Mouse (Mus musculus) lung, postnatal 10 days (tissue): ENCODE results near the gene Cwc25.
"Not testable (repeated sequence)": the region's sequence is repeated elsewhere in the genome, so short reads cannot be mapped to it uniquely, and the experiment has no call there.

Experiments
- DNase-seq: peaks from one replicate; pipeline ENCODE4 v3.0.0; 2021

The Cwc25 gene

DNA sequence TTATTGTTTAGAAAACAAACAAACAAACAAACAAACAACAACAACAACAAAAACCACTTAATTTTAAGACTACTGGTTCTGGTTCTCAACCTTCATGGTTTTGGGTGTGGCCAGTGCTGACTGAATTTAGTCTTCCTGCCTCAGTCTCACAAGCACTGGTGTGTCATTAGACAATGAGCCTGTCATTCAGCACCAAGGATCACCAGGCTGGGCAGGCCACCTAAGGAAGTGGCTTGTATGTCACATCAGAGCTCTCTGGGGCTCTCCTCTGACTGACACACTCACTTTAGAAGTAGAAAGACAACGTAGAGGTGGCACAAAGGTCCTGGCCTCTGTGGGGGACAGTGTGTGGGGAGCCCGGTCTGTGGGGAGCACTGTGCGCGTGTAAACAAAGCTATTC is 47.3 kb downstream of the Cwc25 start:
- no peak for DNase-seq

DNA sequence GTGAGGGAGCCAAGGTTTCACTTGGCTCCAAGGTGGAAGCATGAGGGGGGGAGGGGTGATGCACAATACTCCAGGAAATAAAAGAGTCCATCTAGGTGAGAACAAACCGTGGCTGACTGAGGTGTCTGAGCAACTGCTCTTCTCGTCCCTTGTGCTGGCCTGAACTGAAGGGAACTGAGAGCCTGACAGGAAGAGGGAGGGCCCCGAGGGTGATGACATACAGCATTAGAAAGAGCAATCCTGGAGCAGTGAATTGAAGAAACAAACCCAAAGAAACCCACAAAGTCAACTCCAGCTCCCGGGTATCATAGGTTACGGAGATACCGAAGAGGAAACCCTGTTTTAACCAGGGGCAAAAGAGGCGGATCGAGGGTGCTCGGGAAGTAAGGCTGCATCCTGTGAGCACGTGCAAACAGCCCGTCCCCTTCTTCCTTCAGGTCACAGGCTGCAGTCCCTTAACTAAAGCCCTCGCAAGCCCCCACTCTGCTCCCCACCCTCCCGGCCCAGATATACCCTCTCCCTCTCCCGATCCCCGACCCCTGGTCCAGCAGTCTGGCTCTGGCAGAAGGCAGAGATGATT is 48.0 kb downstream of the Cwc25 start:
- DNase-seq: no peak

DNA sequence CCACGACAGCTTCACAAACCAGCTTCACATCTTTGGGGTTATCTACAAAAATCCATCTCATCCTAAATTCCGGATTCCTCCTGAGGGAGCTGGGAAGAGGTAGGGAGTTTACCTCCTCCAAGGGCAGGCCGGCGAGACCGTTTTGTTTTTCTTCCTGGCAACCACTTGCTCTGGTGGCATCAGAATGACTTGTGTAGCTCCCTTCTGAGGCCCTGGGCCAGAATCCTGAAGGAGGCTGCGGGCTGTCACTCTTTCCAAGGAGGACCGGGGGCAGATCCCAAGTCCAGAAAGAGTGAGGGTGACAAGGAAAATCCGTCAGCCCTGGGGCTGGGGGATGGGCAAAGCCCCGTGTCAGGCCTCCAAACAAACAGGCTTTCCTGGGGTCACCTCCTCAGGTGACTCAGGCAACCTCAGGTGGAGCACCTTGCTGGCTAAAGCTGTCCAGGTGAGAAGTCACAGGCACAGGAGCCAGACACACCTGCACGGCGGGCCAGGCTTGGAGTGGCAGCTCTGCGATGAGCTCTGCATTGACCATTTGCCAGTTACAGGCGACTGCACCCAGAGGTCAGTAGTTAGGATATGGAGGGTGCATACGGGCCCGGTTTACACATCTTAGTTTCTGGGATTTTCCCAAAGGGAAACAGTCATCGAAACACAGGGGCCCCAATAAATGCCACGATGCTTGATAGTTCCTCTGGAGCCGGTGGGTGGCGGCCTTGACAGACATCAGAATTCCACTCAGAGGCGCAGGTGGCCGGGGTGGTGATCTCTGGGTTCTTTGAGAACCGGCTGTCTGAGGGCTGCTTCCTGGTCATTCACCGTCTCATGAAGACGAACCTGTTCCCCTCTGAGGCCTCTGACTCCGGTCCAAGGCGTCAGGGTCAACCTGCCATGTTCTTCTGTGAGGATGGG is 48.7 kb downstream of the Cwc25 start:
- no peak for DNase-seq

DNA sequence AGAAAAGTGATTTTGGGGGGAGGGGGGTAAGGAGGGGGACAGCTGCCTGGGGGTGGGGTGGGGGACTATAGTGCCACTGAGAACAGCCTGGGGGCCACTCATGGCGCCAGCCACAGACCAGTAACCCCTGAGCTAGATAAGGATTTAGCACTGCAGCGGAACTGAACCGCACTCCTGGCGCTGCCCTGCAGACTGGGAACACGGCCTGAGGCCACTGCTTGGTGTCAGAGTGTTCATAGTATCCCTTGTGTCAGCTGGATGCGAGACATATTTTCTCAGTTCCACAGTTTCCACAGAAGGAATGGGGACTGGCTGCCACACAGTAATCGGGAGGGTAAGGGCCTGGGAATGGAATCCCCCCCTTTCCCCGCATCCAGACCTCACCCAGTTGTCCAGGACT is 50.3 kb downstream of the Cwc25 start:
- no peak for DNase-seq

- DNase-seq: peak; percentile 37
Measured at GRCm38 (mm10) chr11:97714784-97715760, 51.3 kb downstream of the Cwc25 start.

- DNase-seq: no peak
Measured at GRCm38 (mm10) chr11:97714356-97714755, 52.0 kb downstream of the Cwc25 start.

- peak; percentile 63 for DNase-seq
Measured at GRCm38 (mm10) chr11:97713896-97714295, 52.5 kb downstream of the Cwc25 start.

DNA sequence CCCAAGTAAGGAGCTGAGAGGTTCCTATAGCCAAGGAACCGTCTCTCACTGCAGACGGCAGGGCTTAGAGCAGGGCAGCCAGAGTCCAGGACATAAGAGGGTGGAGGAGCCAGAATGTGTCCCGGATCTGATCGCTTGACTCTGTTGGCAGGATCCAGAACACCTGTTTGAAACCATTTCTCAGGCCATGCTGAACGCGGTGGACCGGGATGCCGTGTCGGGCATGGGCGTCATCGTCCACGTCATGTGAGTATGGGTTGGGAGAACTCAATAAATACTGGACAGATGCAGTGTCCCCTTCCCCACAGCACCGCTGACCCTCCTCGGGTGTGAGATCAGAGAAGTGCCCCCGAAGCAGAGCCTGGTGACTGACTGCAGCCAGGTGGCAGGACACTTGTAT is 54.1 kb downstream of the Cwc25 start:
- no peak for DNase-seq

DNA sequence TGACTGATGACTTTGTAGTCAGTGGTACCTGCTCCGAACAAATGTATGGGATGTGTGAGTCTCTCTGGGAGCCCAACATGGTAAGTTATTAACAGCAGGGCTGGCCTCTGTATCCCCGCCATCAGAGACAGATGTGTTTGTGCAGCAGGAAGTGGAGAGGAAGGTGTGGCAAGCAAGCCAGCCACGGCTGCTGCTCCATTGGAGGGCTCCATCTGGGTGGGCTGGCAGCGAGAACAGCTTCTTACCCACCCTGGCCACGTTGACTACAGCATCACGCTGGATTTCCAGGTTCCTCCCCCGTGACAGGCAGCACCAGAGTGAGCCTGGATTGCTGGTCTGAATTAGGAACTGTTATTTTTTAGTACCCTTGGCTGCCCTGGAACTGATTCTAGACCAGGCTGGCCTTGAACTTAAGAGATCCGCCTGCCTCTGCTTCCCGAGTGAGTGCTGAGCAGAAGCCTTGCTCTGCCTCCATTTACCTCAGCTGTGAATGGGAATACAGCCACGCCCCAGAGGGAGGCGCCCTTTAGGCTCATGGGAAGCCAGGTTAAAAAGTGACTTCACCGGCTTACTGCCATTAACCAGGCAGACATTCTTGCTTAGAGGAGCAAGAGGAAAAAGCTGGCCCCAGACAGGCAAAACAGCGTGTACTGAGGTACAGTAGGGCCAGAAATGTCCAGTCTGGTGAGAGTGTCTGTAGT is 55.0 kb downstream of the Cwc25 start:
- DNase-seq: no peak

DNA sequence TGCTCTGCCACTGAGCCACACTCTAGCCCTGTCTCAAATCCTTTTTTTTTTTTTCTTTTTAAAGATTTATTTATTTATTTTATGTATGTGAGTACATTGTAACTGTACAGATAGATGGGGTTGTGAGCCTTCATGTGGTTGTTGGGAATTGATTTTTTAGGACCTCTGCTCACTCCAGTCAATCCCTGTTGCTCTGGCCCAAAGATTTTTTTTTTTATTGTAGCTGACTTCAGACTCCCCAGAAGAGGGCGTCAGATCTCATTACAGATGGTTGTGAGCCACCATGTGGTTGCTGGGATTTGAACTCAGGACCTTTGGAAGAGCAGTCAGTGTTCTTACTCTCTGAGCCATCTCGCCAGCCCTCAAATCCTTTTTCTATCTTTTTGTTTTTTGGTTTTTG is 56.3 kb downstream of the Cwc25 start:
- not testable (repeated sequence) for DNase-seq

- DNase-seq: peak; percentile 100
Measured at GRCm38 (mm10) chr11:97703039-97703826, 63.1 kb downstream of the Cwc25 start, which contains the start of gene Psmb3. Psmb3 (plus strand) TSS chr11:97703399.

DNA sequence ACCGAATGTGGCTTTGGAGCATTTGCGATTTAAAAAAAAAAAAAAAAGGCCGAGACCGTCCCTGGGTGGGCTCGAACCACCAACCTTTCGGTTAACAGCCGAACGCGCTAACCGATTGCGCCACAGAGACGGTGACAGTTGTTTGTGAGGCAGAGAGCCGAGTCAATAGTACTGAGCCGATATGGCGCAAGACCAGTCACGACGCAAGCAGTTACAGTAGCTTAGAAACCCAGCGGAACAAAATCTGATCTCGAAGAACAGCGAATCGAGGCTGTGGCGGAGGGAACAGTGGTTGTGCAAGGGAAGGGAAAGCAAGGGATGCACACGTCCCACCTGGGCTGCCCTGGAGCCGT is 64.0 kb downstream of the Cwc25 start:
- peak; percentile 93 for DNase-seq

- no peak for DNase-seq
Measured at GRCm38 (mm10) chr11:97701581-97702392, 64.6 kb downstream of the Cwc25 start.

GRCm38 (mm10) chr11:97700746-97701580 is 65.4 kb downstream of the Cwc25 start:
- DNase-seq: peak; percentile 60

DNA sequence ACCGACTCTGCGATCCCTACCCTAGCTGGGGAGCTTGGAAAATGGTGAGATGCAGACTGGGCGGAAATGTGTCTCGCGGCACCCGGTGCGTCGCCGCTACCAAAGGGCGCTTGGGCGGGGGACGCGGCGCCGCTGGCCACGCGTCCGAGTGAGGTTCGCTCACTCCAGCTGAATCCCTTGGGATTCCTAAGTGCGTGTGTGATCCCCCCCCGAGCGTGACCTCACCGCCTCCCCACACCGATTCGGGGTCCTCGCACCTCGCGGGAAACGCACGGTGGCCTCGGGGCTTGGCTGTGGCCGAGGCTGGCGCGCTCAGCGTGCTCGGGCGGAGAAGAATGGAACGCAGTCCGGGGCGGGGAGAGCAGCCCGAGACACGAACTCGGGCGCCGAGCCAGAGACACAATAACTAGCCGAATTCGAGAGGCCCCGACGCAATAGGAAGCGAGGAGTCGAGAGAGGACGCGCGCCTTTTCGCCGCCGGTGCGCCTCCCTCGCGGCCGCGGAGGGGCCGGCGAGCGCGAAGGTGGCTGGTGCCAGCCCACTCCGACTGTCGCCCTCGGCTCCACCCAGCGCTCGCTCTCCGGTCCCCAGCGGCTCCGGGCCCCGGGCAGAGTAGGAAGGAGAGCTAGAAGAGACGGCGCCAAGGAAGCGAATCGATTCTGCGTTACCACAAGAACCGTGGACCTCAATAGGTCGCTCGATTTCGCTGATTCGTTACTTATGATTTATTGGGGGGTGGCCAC is 66.2 kb downstream of the Cwc25 start, which contains the start of gene Pcgf2:
TSS of gene Pcgf2 (minus strand) at position 495 of the 743 bp plus-strand sequence.
- peak; percentile 93 for DNase-seq

DNA sequence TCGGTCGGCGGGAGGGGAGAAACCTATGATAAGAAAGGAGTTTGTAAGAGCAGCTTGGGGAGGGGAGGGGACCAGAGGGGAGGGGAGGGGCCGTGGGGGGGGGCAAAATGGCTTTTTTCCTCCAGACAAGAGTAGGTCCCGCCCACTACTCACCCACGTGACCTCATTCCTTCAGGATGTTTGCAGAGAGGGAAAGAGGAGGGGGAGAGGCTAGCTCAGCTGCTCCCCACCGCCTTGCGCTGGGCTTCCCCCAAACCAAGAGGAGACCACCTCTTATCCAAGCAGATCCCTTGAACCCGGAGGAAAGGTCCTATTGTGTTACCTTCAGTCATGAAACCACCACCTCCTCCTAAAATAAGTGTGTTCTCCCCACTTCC is 66.7 kb downstream of the Cwc25 start:
- peak; percentile 98 for DNase-seq

DNA sequence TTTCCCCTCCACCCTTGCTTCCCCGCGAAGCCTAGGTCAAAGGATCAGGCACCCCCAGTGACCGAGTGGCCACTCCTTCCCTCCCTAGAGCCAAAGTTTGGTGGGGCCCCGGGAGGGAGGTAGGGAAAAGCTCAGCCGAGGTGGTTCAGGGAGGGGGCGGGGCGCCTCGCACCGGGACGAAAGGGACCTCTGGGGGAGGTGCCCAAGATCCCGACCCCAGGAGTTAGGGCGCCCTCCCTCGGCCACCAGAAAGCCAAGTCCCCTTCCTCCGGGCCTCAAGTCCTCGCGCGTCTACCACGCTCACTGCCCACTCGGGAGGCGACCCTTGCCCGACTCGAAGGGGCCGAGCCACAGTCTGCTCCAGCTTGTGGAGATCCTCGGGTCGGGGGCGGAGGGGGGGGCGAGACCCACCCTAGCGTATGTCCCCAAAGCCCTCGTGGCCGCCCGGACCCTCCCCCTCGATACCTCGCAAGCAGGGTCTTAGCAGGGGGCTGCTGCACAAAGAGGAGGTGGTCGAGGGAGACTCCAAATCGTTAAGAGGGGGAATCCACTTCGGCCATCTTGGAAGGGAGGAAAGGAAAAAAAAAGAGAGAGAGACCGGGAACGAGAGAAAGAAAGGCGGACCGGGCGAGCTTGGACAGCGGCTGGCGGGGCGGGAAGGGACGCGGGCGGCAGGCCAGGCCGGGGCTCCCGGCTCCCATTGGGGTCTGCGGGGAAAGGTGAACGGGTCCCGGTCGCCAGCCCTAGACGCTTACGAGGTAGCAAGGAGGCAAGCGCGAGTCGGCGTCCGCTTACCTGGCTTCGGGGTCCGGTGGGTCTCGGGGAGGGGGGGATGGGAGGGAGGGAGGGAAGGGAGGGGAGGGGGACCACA is 67.4 kb downstream of the Cwc25 start:
- DNase-seq: peak; percentile 90
